Mouse (Mus musculus) heart, postnatal 0 days (tissue): ENCODE data around the gene Flii.

Source experiments
- CTCF ChIP-seq: IDR thresholded peaks from 2 replicates; pipeline ENCODE4 v1.5.1; 2016; ENCODE audit warnings: antibody characterized with exemption, control low read depth, low read depth
- EP300 ChIP-seq: IDR thresholded peaks from 2 replicates; pipeline ENCODE4 v1.6.1; 2016; ENCODE audit warnings: antibody characterized with exemption, low read depth

GRCm38 (mm10) chr11:60731251-60731650, 4.2 kb upstream of the Flii start:
- no peak for TF ChIP-seq CTCF
- no peak for TF ChIP-seq EP300
